Mouse (Mus musculus): ENCODE measurements around the gene Polr3a. TPM values are rescaled to one million over a fixed set of nuclear protein-coding genes. Genes with fewer than 3 reads are reported as not detected.

The Polr3a gene
- total RNA-seq (2015; ENCODE audit: low replicate concordance) (6.5 and 34.8 TPM in 2 replicates), total RNA-seq (2017; ENCODE audit: low replicate concordance) (3.7 and 8.2 TPM in 2 replicates)

GRCm38 (mm10) chr14:24486773-24487227, at the start of gene Polr3a, which contains the start of gene Rps24:
TSS of gene Polr3a (minus strand) at chr14:24487058.
TSS of gene Rps24 (plus strand) at chr14:24487125.
- ATAC-seq (replicated peaks; ENCODE audit: low FRiP score, poor library complexity, severe bottlenecking): peak; percentile 76

GRCm38 (mm10) chr14:24534865-24535545, 48.1 kb upstream of the Polr3a start:
- no peak for ATAC-seq (replicated peaks; ENCODE audit: low FRiP score, poor library complexity, severe bottlenecking)

GRCm38 (mm10) chr14:24530228-24530627, 43.4 kb upstream of the Polr3a start:
- ATAC-seq (replicated peaks; ENCODE audit: low FRiP score, poor library complexity, severe bottlenecking): no peak

GRCm38 (mm10) chr14:24526440-24526839, 39.6 kb upstream of the Polr3a start:
- no peak for ATAC-seq (replicated peaks; ENCODE audit: low FRiP score, poor library complexity, severe bottlenecking)

GRCm38 (mm10) chr14:24525677-24526415, 39.0 kb upstream of the Polr3a start:
- no peak for ATAC-seq (replicated peaks; ENCODE audit: low FRiP score, poor library complexity, severe bottlenecking)

- no peak for ATAC-seq (replicated peaks; ENCODE audit: low FRiP score, poor library complexity, severe bottlenecking)
Measured at GRCm38 (mm10) chr14:24525137-24525536, 38.3 kb upstream of the Polr3a start.

GRCm38 (mm10) chr14:24521597-24521996, 34.7 kb upstream of the Polr3a start:
- no peak for ATAC-seq (replicated peaks; ENCODE audit: low FRiP score, poor library complexity, severe bottlenecking)

GRCm38 (mm10) chr14:24512527-24513161, 25.8 kb upstream of the Polr3a start:
- ATAC-seq (replicated peaks; ENCODE audit: low FRiP score, poor library complexity, severe bottlenecking): no peak

- ATAC-seq (replicated peaks; ENCODE audit: low FRiP score, poor library complexity, severe bottlenecking): no peak
Measured at GRCm38 (mm10) chr14:24510679-24511078, 23.8 kb upstream of the Polr3a start.

- ATAC-seq (replicated peaks; ENCODE audit: low FRiP score, poor library complexity, severe bottlenecking): no peak
Measured at GRCm38 (mm10) chr14:24510218-24510617, 23.4 kb upstream of the Polr3a start.

GRCm38 (mm10) chr14:24509557-24509956, 22.7 kb upstream of the Polr3a start:
- ATAC-seq (replicated peaks; ENCODE audit: low FRiP score, poor library complexity, severe bottlenecking): no peak

- no peak for ATAC-seq (replicated peaks; ENCODE audit: low FRiP score, poor library complexity, severe bottlenecking)
Measured at GRCm38 (mm10) chr14:24508070-24508773, 21.4 kb upstream of the Polr3a start.

- ATAC-seq (replicated peaks; ENCODE audit: low FRiP score, poor library complexity, severe bottlenecking): no peak
Measured at GRCm38 (mm10) chr14:24507452-24508069, 20.7 kb upstream of the Polr3a start.

- ATAC-seq (replicated peaks; ENCODE audit: low FRiP score, poor library complexity, severe bottlenecking): no peak
Measured at GRCm38 (mm10) chr14:24501256-24501655, 14.4 kb upstream of the Polr3a start.

- ATAC-seq (replicated peaks; ENCODE audit: low FRiP score, poor library complexity, severe bottlenecking): no peak
Measured at GRCm38 (mm10) chr14:24500845-24501186, 14.0 kb upstream of the Polr3a start.

- no peak for ATAC-seq (replicated peaks; ENCODE audit: low FRiP score, poor library complexity, severe bottlenecking)
Measured at GRCm38 (mm10) chr14:24500091-24500844, 13.4 kb upstream of the Polr3a start.

- no peak for ATAC-seq (replicated peaks; ENCODE audit: low FRiP score, poor library complexity, severe bottlenecking)
Measured at GRCm38 (mm10) chr14:24499478-24499877, 12.6 kb upstream of the Polr3a start.

- ATAC-seq (replicated peaks; ENCODE audit: low FRiP score, poor library complexity, severe bottlenecking): no peak
Measured at GRCm38 (mm10) chr14:24498561-24499255, 11.8 kb upstream of the Polr3a start.

Measured in erythroid progenitor cell, adult 5-6 weeks (primary cell).